Mouse (Mus musculus) spleen, adult 18-20 months (tissue): ENCODE measurements around the gene Gm7233.
"Not testable (repeated sequence)": the region's sequence is repeated elsewhere in the genome, so short reads cannot be mapped to it uniquely, and the experiment has no call there.

Experiments used
- DNase-seq, 2 experiments: peaks; one replicate each; pipeline ENCODE4 v3.0.0; 2022; ENCODE audit warnings: mixed read lengths in 2 of 2

The Gm7233 gene

DNA sequence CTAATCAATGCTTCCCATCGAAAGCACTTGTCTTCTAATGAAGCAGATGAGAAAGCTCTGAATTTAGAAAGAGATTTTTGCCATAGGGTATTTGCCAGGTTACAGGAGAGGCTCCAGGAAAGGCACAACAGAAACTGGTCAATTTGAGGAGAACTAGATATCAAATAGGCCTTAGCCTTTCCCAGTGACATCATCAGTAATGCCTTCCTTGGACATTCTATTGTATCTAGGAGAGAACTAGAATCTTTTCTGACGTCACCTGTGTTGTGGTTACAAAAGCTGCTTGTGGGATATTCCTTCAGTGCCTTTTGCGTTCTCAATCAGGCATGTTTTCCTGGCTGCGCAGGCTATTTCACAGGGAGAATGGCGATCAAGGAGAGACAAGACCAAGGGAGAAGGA lies at the start of gene Gm7233:
TSS of gene Gm7233 (plus strand) at position 301 of the 400 bp plus-strand sequence.
- not testable (repeated sequence) for DNase-seq

GRCm38 (mm10) chr14:43167189-43167588 lies 12.5 kb upstream of the Gm7233 start:
- DNase-seq = not testable (repeated sequence)

GRCm38 (mm10) chr14:43167942-43168341 lies 11.7 kb upstream of the Gm7233 start:
- not testable (repeated sequence) for DNase-seq

- DNase-seq = not testable (repeated sequence)
These were observed 11.0 kb upstream of the Gm7233 start for GRCm38 (mm10) chr14:43168573-43169170.

GRCm38 (mm10) chr14:43235204-43235603 lies 55.5 kb downstream of the Gm7233 start, which contains the start of gene Gm8122:
TSS of gene Gm8122 (minus strand) at chr14:43235304.
- not testable (repeated sequence) for DNase-seq
